Mouse (Mus musculus) embryonic facial prominence, embryonic 14.5 days (tissue): ENCODE measurements around the gene Zc2hc1c. TPM values are rescaled to one million over a fixed set of nuclear protein-coding genes. Genes with fewer than 3 reads are reported as not detected.

ENCODE experiments used
- ATAC-seq: fragments of 200-750 bp; cut with Nextera tagmentation; 2 replicates; pipeline ENCODE4 v1.8.0; 2017; ENCODE audit warnings: low read depth, moderate number of reproducible peaks, moderate TSS enrichment
- DNase-seq: peaks from one replicate; pipeline ENCODE4 v3.0.0-alpha.2; 2015; ENCODE audit warnings: low spot score
- H3K27ac ChIP-seq: fragments of 300-500 bp; sonication (generic); replicated peaks from 2 replicates; pipeline ENCODE4 v1.5.1; 2014; ENCODE audit warnings: low read depth, mild to moderate bottlenecking, low read length, moderate library complexity
- H3K27me3 ChIP-seq: fragments of 300-500 bp; sonication (generic); replicated peaks from 2 replicates; pipeline ENCODE4 v1.6.1; 2014; ENCODE audit warnings: low read length; ENCODE audit not compliant: control insufficient read depth, insufficient read depth
- H3K36me3 ChIP-seq: fragments of 300-500 bp; sonication (generic); 2 replicates; pipeline ENCODE4 v1.6.1; 2014; ENCODE audit warnings: low read length, mixed read lengths; ENCODE audit not compliant: control insufficient read depth, insufficient read depth
- H3K4me1 ChIP-seq: fragments of 300-500 bp; sonication (generic); 2 replicates; pipeline ENCODE4 v1.6.1; 2014; ENCODE audit warnings: antibody characterized with exemption, low read length; ENCODE audit not compliant: control insufficient read depth, insufficient read depth
- H3K4me2 ChIP-seq: fragments of 300-500 bp; sonication (generic); 2 replicates; pipeline ENCODE4 v1.6.1; 2014; ENCODE audit warnings: low read depth, mild to moderate bottlenecking, low read length, moderate library complexity, mixed read lengths
- H3K4me3 ChIP-seq: fragments of 300-500 bp; sonication (generic); 2 replicates; pipeline ENCODE4 v1.5.1; 2014; ENCODE audit warnings: low read depth, mild to moderate bottlenecking, low read length
- H3K9ac ChIP-seq: fragments of 300-500 bp; sonication (generic); 2 replicates; pipeline ENCODE4 v1.6.1; 2014; ENCODE audit warnings: low read depth, mild to moderate bottlenecking, low read length, moderate library complexity, mixed read lengths
- H3K9me3 ChIP-seq: fragments of 300-500 bp; sonication (generic); 2 replicates; pipeline ENCODE4 v1.6.1; 2016; ENCODE audit warnings: low read length; ENCODE audit not compliant: control insufficient read depth
- WGBS: fragments of 180-500 bp; shearing (Covaris S2); extraction: QIAGEN DNeasy Blood & Tissue Kit; methylation state at CpG from one replicate; pipeline ENCODE4 v1.1.7; 2014; 5-methylcytosine and 5-hydroxymethylcytosine counted together
- polyA plus RNA-seq: library from polyadenylated mRNA; unstranded; fragments of >200 nt; fragmentation: Nextera tagmentation; extraction: Ambion mirVana; gene quantifications from 2 replicates; pipeline ENCODE4 v1.2.1, GENCODE M21; 2014

Gene Zc2hc1c
- polyA plus RNA-seq, 1 experiment from 2014 or later = 1.8 TPM

DNA sequence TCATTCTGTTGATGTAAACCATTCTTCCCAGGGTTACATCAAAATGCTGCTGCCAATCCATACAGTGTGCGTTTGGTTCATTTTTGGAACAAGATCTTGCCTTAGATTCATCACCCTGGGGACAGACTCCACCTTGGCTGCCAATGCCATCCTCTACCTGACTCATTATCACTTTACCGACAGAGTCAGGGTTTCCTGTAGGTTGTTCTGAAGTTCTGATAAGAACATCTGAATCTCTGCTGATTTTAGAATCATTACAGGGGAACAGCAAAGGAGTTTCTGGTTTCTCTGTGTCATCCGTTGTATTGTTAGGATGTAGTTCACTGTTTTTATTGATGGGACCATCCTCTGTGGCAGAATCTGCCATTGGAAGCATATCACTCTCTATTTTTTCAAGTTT is 22.1 kb upstream of the Zc2hc1c start:
- Histone ChIP-seq H3K4me2 (no peak overlapping the region), H3K9me3 (no peaks in the 10 kb centered on the region), H3K36me3 (no peaks in the 10 kb centered on the region), H3K27ac (no peak overlapping the region), H3K27me3 (no peaks in the 10 kb centered on the region), H3K4me1 (peaks cover 29% of the 10 kb centered on the region), H3K9ac (no peak overlapping the region), H3K4me3 (no peak overlapping the region)
- 92% methylated on average over 3 of the region's 3 CpGs for WGBS
- no peak for DNase-seq
- ATAC-seq = no peak

DNA sequence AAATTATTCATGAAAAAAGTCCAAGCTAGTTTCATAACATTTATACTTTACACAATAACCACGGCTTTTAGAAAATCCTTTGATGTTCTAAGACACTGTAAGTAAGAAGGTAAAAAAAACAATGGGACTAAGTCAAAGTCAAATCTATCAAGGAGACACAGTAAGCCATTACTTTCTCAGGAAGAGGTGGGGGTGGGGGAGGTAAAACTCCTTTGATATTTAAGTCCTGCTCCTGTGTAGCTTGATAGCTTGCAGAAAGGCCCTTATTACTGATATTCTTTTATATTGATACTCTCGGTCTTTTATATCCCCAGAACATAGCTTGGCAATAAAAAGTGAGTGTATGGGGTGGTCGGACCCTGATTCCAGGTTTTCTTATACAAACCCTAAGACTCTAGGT is 18.6 kb upstream of the Zc2hc1c start:
- H3K27ac ChIP-seq = peak overlapping the region; percentile 90
- no peaks in the 10 kb centered on the region for H3K9me3 ChIP-seq
- H3K27me3 ChIP-seq = no peaks in the 10 kb centered on the region
- peak overlapping the region; percentile 74 for H3K9ac ChIP-seq
- peak overlapping the region; percentile 58 for H3K4me3 ChIP-seq
- peaks cover 21% of the 10 kb centered on the region for H3K4me1 ChIP-seq
- no peak for DNase-seq
- 32% methylated on average over 3 of the region's 3 CpGs for WGBS
- H3K4me2 ChIP-seq = peak overlapping the region; percentile 66
- no peak for ATAC-seq
- no peaks in the 10 kb centered on the region for H3K36me3 ChIP-seq

DNA sequence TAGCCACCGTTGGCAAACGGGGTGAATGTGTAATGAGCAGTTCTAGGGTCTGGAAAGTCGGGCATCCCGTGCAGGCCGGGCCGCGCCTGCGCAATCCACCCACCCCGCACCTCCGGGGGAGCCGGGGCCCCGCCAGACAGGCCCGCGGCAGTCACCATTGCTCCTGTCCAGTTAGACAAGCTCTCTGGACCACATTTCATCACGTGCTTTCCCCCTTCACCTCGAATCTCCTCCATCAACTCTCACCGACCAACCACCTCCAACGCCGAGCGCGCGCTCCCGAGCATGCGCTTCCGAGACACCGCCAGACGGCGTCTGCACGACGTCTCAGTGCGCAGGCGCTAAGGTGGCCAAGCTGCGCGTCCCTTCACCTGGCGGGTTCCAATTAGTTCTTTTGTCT is 18.1 kb upstream of the Zc2hc1c start, which contains the start of gene Mlh3:
Gene Mlh3 (minus strand): TSS at position 281 of the 400 bp plus-strand sequence.
- WGBS = 2% methylated on average over 35 of the region's 35 CpGs
- peaks cover 16% of the 10 kb centered on the region for H3K4me1 ChIP-seq
- H3K27ac ChIP-seq = peak within 1 kb of the TSS; percentile 90
- peak within 1 kb of the TSS; percentile 74 for H3K9ac ChIP-seq
- DNase-seq = peak; percentile 91
- H3K4me2 ChIP-seq = peak within 1 kb of the TSS; percentile 66
- H3K4me3 ChIP-seq = peak within 1 kb of the TSS; percentile 58
- 0 out of 2 replicates have a peak, but pooled peaks cover 2% of the 10 kb centered on the region for H3K36me3 ChIP-seq
- H3K9me3 ChIP-seq = no peaks in the 10 kb centered on the region
- no peaks in the 10 kb centered on the region for H3K27me3 ChIP-seq
- peak; percentile 89 for ATAC-seq

GRCm38 (mm10) chr12:85271132-85271842 is 17.1 kb upstream of the Zc2hc1c start:
- Histone ChIP-seq H3K4me2 (peak overlapping the region; percentile 66; the same call in 1 of the 2 replicates), H3K27ac (no peak overlapping the region)

DNA sequence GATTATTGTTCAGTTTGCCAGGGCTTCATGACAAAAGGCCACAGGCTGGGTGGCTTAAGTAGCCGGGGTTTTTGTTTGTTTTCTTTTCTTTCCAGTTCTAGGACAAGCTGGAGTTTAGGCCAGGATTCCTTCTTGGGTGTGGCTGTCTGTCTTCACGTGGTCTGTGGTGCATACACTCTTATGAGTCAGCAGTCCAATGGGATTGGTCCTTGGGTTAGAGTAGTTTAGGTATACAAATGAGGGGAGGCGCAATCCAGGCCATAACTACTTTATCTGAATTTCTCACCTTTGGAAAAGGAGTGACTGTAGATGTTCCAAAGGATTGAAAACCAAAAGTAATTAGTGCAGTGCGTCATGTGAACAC is 16.6 kb upstream of the Zc2hc1c start:
- no peak overlapping the region for H3K9ac ChIP-seq
- WGBS = 67% methylated on average over 4 of the region's 4 CpGs
- no peaks in the 10 kb centered on the region for H3K9me3 ChIP-seq
- no peak for ATAC-seq
- H3K4me1 ChIP-seq = peaks cover 13% of the 10 kb centered on the region
- no peak overlapping the region for H3K4me3 ChIP-seq
- H3K27me3 ChIP-seq = no peaks in the 10 kb centered on the region
- no peak for DNase-seq
- no peak overlapping the region for H3K4me2 ChIP-seq
- 0 out of 2 replicates have a peak, but pooled peaks cover 2% of the 10 kb centered on the region for H3K36me3 ChIP-seq
- H3K27ac ChIP-seq = no peak overlapping the region

More at GRCm38 (mm10) chr12:85271132-85271842, 17.1 kb upstream of the Zc2hc1c start:
- H3K4me3 ChIP-seq = no peak overlapping the region
- H3K4me1 ChIP-seq = peaks cover 13% of the 10 kb centered on the region
- H3K36me3 ChIP-seq = 0 out of 2 replicates have a peak, but pooled peaks cover 2% of the 10 kb centered on the region
- 81% methylated on average over 7 of the region's 7 CpGs for WGBS
- DNase-seq (no peak), ATAC-seq (no peak)
- H3K9ac ChIP-seq = no peak overlapping the region
- H3K27me3 ChIP-seq = no peaks in the 10 kb centered on the region
- H3K9me3 ChIP-seq = no peaks in the 10 kb centered on the region

- Histone ChIP-seq H3K4me3 (no peak overlapping the region), H3K36me3 (0 out of 2 replicates have a peak, but pooled peaks cover 2% of the 10 kb centered on the region), H3K27ac (peak overlapping the region; percentile 61), H3K9ac (no peak overlapping the region), H3K4me1 (peaks cover 13% of the 10 kb centered on the region), H3K9me3 (no peaks in the 10 kb centered on the region), H3K27me3 (no peaks in the 10 kb centered on the region), H3K4me2 (no peak overlapping the region)
- ATAC-seq (peak; percentile 62), DNase-seq (peak; percentile 72)
- WGBS = 24% methylated on average over 10 of the region's 10 CpGs
Observed at GRCm38 (mm10) chr12:85273508-85273907, 14.9 kb upstream of the Zc2hc1c start.

- Histone ChIP-seq H3K4me3 (no peak overlapping the region), H3K27me3 (no peaks in the 10 kb centered on the region), H3K27ac (no peak overlapping the region), H3K36me3 (0 out of 2 replicates have a peak, but pooled peaks cover 2% of the 10 kb centered on the region), H3K4me1 (peaks cover 4% of the 10 kb centered on the region; the same call in 1 of the 2 replicates), H3K9me3 (no peaks in the 10 kb centered on the region), H3K4me2 (no peak overlapping the region), H3K9ac (no peak overlapping the region)
- 78% methylated on average over 5 of the region's 5 CpGs for WGBS
- DNase-seq (no peak), ATAC-seq (no peak)
Observed at GRCm38 (mm10) chr12:85276273-85276672, 12.1 kb upstream of the Zc2hc1c start.

DNA sequence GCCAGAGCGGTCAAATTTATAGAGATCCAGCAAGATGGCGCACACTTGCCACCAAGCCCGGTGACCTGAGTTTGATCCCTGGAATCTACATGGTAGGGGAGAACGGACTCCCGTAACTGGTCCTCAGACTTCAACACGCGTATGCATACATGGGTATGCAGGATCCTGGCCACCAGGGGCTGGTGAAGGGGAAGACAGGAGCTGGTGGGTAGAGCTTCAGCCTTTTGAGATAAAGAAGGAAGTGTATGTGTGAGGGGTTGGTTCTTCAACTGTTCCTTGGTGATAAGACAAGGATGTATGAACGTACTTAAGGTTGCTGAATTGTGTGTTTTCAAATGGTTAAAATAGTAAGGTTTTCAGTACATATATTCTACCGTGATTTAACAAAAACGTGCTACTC is 9.5 kb upstream of the Zc2hc1c start:
- Histone ChIP-seq H3K36me3 (0 out of 2 replicates have a peak, but pooled peaks cover 2% of the 10 kb centered on the region), H3K4me3 (no peak overlapping the region), H3K27me3 (no peaks in the 10 kb centered on the region), H3K9ac (no peak overlapping the region), H3K4me1 (no peaks in the 10 kb centered on the region), H3K4me2 (no peak overlapping the region), H3K9me3 (no peaks in the 10 kb centered on the region), H3K27ac (no peak overlapping the region)
- WGBS = 96% methylated on average over 10 of the region's 10 CpGs
- DNase-seq = no peak
- no peak for ATAC-seq
